Mouse (Mus musculus): ENCODE results near the gene Gm11037.

DNA sequence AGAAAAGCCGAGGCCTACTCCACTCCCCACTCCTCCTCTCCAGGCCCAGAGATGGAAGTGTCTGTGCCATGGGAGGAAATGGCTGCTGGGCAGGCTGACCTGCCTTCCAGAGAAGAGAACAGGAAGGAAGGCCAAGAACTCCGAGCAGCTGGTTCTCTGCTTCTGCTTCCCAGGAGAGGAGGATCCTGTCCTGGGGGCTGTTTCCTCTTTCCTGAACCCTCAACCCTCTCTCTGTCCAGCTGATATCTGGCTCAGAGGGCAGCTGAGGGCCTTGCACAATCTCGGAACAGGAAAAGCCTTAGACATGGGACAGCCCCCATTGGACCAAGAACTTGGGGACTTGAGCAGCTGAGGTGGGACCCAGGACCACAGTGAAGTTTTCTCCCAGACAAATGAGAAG is 42.4 kb upstream of the Gm11037 start:
- TF ChIP-seq POLR2A (IDR thresholded peaks at IDR 0.05; ENCODE audit: control insufficient read depth, low read depth, low read length), result no peak
- no peak for TF ChIP-seq CTCF (IDR thresholded peaks at IDR 0.05; ENCODE audit: control insufficient read depth, insufficient read depth, insufficient replicate concordance, low read depth, low read length)

All from testis, adult 2 months (tissue).